Mouse (Mus musculus) heart, embryonic 15.5 days (tissue): ENCODE data around the gene Obscn. TPM values are rescaled to one million over a fixed set of nuclear protein-coding genes. Genes with fewer than 3 reads are reported as not detected.

Experiments used
- ATAC-seq: fragments of 200-750 bp; cut with Nextera tagmentation; replicated peaks from 2 replicates; pipeline ENCODE4 v1.8.0; 2017; ENCODE audit warnings: low read depth, moderate TSS enrichment; ENCODE audit not compliant: insufficient number of reproducible peaks, insufficient read depth, low FRiP score
- H3K27ac ChIP-seq: fragments of 300-500 bp; sonication (generic); 2 replicates; pipeline ENCODE4 v1.5.1; 2015; ENCODE audit warnings: mild to moderate bottlenecking, inconsistent platforms
- H3K27me3 ChIP-seq: fragments of 300-500 bp; sonication (generic); 2 replicates; pipeline ENCODE4 v1.6.1; 2015; ENCODE audit warnings: inconsistent platforms
- H3K36me3 ChIP-seq: fragments of 300-500 bp; sonication (generic); 2 replicates; pipeline ENCODE4 v1.6.1; 2015; ENCODE audit warnings: mild to moderate bottlenecking, inconsistent platforms
- H3K4me1 ChIP-seq: fragments of 300-500 bp; sonication (generic); replicated peaks from 2 replicates; pipeline ENCODE4 v1.6.1; 2015; ENCODE audit warnings: inconsistent platforms
- H3K4me2 ChIP-seq: fragments of 300-500 bp; sonication (generic); 2 replicates; pipeline ENCODE4 v1.6.1; 2015; ENCODE audit warnings: inconsistent platforms, mild to moderate bottlenecking, moderate library complexity
- H3K4me3 ChIP-seq: fragments of 300-500 bp; sonication (generic); 2 replicates; pipeline ENCODE4 v1.5.1; 2015; ENCODE audit warnings: mild to moderate bottlenecking, inconsistent platforms
- H3K9ac ChIP-seq: fragments of 300-500 bp; sonication (generic); 2 replicates; pipeline ENCODE4 v1.6.1; 2015; ENCODE audit warnings: mild to moderate bottlenecking, inconsistent platforms
- H3K9me3 ChIP-seq: fragments of 300-500 bp; sonication (generic); replicated peaks from 2 replicates; pipeline ENCODE4 v1.6.1; 2016; ENCODE audit warnings: inconsistent platforms
- WGBS: fragments of 180-500 bp; shearing (Covaris S2); methylation state at CpG from one replicate; pipeline ENCODE4 v1.1.7; 2015; ENCODE audit warnings: mixed read lengths; 5-methylcytosine and 5-hydroxymethylcytosine counted together
- polyA plus RNA-seq: library from polyadenylated mRNA; unstranded; fragments of >200 nt; fragmentation: Nextera tagmentation; extraction: Ambion mirVana; gene quantifications from 2 replicates; pipeline ENCODE4 v1.2.1, GENCODE M21; 2015

Obscn gene
- polyA plus RNA-seq, 1 experiment from 2014 or later: 65.2 TPM

GRCm38 (mm10) chr11:58995061-58995806 lies 141.0 kb downstream of the Obscn start:
- ATAC-seq: no peak
- peak overlapping the region; percentile 88; the same call in 1 of the 2 replicates for H3K27ac ChIP-seq
- H3K4me2 ChIP-seq: peak overlapping the region; percentile 54
- H3K36me3 ChIP-seq: peaks cover 4% of the 10 kb centered on the region; the same call in 1 of the 2 replicates
- H3K4me1 ChIP-seq: peaks cover 97% of the 10 kb centered on the region
- no peak overlapping the region for H3K4me3 ChIP-seq
- H3K9me3 ChIP-seq: no peaks in the 10 kb centered on the region
- no peak overlapping the region; the same call in 1 of the 2 replicates for H3K9ac ChIP-seq
- peaks cover 12% of the 10 kb centered on the region for H3K27me3 ChIP-seq
- 74% methylated on average over 9 of the region's 9 CpGs for WGBS

DNA sequence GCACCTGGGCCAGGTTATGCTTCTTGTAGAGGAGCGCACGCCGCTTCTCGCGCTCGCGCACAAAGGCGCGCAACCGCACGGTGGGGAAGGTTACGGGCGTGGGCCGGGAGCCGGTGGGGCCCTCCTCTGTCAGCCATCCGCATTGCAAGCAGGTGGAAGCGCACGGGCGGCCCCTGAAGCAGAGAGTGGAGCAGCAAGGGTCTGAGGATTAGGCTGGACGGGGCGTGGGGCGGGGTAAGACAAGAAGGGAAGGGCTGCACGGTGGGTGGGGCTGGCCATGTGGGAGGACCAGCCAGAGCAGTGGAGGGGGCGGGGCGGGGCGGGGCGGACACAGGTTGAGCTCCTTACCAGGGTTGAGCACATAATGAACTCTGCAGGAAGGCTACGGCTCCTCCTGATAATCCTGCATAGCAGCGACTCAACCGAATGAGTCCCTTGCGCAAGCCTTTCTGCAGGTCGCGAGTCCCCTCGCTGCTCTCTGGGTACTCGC lies 141.8 kb downstream of the Obscn start:
- Histone ChIP-seq H3K27ac (peak overlapping the region; percentile 88; the same call in 1 of the 2 replicates), H3K36me3 (peaks cover 10% of the 10 kb centered on the region; the same call in 1 of the 2 replicates), H3K4me1 (peaks cover 97% of the 10 kb centered on the region), H3K9ac (peak overlapping the region; percentile 11), H3K4me2 (peak overlapping the region; percentile 54), H3K9me3 (no peaks in the 10 kb centered on the region), H3K4me3 (peak overlapping the region; percentile 25), H3K27me3 (peaks cover 12% of the 10 kb centered on the region)
- peak; percentile 25; the same call in 1 of the 2 replicates for ATAC-seq
- 7% methylated on average over 35 of the region's 35 CpGs for WGBS

DNA sequence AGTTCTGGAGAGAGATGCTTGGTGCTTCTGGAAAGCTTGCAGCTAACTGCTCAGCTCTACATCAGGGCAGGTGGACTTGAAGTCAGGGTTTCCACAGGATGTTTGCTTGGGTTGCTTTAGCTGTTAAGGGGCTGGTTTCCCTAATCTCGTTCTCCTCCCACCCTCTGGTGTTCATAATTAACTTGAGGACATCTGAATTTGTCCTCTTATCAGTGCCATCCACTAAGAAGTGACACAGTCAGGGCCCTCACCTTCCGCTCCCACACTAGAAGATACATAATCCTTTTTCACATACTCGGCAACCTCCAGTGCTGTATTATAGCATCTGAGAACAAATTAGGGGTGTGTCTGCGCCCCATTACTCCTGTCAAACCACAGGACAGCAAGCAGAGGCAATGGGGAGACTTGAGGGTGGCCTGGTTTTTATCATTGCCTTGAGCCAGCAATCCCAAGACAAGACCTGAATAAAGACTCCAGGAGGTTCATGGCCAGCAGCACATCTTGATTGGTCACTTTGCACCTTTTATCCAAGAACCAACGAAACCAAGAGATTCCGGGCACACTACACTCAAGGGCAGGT lies 143.0 kb downstream of the Obscn start:
- Histone ChIP-seq H3K9ac (no peak overlapping the region), H3K36me3 (peaks cover 17% of the 10 kb centered on the region; the same call in 1 of the 2 replicates), H3K4me3 (no peak overlapping the region), H3K9me3 (no peaks in the 10 kb centered on the region), H3K27ac (peak overlapping the region; percentile 88), H3K4me2 (no peak overlapping the region), H3K27me3 (peaks cover 12% of the 10 kb centered on the region), H3K4me1 (peaks cover 96% of the 10 kb centered on the region)
- no peak for ATAC-seq
- WGBS: 61% methylated on average over 6 of the region's 6 CpGs

GRCm38 (mm10) chr11:58991911-58992310 lies 144.3 kb downstream of the Obscn start:
- no peak overlapping the region for H3K4me3 ChIP-seq
- no peaks in the 10 kb centered on the region for H3K9me3 ChIP-seq
- 75% methylated on average over 3 of the region's 3 CpGs for WGBS
- peaks cover 25% of the 10 kb centered on the region; the same call in 1 of the 2 replicates for H3K36me3 ChIP-seq
- ATAC-seq: no peak
- no peak overlapping the region for H3K9ac ChIP-seq
- peaks cover 96% of the 10 kb centered on the region for H3K4me1 ChIP-seq
- peak overlapping the region; percentile 88 for H3K27ac ChIP-seq
- H3K27me3 ChIP-seq: peaks cover 12% of the 10 kb centered on the region
- no peak overlapping the region for H3K4me2 ChIP-seq

DNA sequence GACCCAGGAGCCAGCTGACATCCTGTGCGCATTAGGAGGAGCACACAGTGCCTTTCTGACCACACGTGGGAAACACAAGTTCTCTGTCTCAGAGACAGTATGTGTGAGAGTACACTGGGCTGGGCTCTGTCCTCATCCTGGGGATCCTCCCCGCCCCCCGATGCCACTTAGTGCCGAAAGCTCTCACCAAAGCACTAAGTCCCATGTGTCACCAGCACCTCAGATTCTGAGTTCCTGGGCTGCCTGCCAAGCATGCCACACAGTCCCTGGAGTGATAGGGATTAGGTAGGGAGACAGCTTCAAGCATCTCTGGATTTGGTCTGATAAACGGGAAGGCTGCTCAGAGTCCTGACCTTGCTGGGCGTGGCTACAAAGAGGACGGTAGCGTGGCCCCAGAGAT lies 145.4 kb downstream of the Obscn start:
- Histone ChIP-seq H3K4me3 (no peak overlapping the region), H3K9ac (peak overlapping the region; percentile 40; the same call in 1 of the 2 replicates), H3K27me3 (peaks cover 12% of the 10 kb centered on the region), H3K9me3 (no peaks in the 10 kb centered on the region), H3K4me2 (peak overlapping the region; percentile 22), H3K36me3 (peaks cover 28% of the 10 kb centered on the region; the same call in 1 of the 2 replicates), H3K4me1 (peaks cover 96% of the 10 kb centered on the region), H3K27ac (peak overlapping the region; percentile 88)
- ATAC-seq: peak; percentile 82
- 40% methylated on average over 9 of the region's 9 CpGs for whole genome bisulfite sequencing

DNA sequence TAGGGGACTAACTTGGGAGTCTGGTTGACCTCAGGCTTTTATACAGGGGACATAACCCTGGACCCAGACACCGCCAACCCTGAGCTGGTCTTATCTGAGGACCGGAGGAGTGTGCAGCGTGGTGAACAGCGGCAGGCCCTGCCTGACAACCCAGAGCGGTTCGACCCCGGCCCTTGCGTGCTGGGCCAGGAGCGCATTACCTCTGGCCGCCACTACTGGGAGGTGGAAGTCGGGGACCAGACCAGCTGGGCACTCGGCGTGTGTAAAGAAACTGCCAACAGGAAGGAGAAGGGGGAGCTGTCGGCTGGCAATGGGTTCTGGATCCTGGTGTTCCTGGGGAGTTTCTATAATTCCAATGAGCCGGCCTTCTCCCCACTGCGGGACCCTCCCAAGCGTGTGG lies 146.1 kb downstream of the Obscn start:
- H3K36me3 ChIP-seq: peaks cover 34% of the 10 kb centered on the region; the same call in 1 of the 2 replicates
- peaks cover 10% of the 10 kb centered on the region for H3K27me3 ChIP-seq
- peak overlapping the region; percentile 88 for H3K27ac ChIP-seq
- WGBS: 64% methylated on average over 17 of the region's 17 CpGs
- peak overlapping the region; percentile 40; the same call in 1 of the 2 replicates for H3K9ac ChIP-seq
- H3K4me3 ChIP-seq: no peak overlapping the region
- H3K4me1 ChIP-seq: peaks cover 96% of the 10 kb centered on the region
- peak overlapping the region; percentile 22 for H3K4me2 ChIP-seq
- ATAC-seq: no peak
- H3K9me3 ChIP-seq: no peaks in the 10 kb centered on the region

DNA sequence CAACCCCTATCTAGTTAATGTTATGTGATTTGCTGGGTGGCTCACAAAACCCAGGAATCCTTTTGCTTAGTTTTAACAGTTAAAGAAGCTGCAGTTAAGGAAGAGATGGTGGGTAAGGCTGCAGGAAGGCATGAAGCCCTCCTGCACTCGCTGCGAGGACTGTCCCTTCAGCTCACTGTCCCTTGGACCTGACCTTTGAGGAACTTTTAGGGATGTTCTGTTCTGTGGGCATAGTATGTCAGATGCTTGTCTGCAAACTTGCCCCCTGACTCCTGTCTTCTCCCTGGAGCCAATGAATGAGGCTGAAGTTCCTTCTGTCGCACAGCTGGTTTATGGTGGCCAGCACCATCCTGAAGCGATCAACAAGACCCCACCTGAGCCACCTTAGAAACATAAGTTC lies 147.0 kb downstream of the Obscn start:
- peaks cover 96% of the 10 kb centered on the region for H3K4me1 ChIP-seq
- no peaks in the 10 kb centered on the region for H3K9me3 ChIP-seq
- H3K27ac ChIP-seq: peak overlapping the region; percentile 88
- no peak overlapping the region for H3K4me3 ChIP-seq
- ATAC-seq: no peak
- H3K4me2 ChIP-seq: no peak overlapping the region
- 95% methylated on average over 4 of the region's 4 CpGs for WGBS
- peaks cover 39% of the 10 kb centered on the region; the same call in 1 of the 2 replicates for H3K36me3 ChIP-seq
- H3K27me3 ChIP-seq: 0 out of 2 replicates have a peak, but pooled peaks cover 4% of the 10 kb centered on the region
- H3K9ac ChIP-seq: no peak overlapping the region

DNA sequence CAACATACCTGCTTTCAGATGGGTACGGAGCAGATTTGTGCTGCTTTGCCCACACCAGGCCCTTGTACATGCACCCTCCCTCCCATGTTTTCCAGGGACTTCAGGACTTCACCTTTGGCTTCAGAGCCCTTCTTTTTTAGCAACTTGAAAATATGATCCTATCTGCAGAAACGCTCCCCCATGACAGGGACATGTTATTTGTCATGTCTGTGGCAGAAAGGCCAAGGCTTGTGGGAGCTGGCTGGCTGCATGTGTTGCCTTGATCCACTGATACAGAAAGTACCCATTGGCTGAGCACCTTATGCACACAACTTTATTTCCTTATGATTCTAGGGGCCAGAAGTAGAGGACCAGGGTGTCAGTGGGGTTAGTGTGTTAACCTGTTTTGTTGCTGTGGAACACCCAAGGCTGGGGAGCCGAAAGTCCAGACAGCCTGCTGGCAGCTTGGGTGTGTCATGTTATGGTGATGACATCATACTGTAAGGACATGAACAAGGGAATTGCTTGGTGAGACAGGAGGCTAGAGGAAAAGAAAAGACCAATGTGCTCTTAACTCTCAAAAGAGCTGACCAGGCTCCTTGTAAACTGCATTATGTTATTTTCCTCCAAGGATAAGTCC lies 150.8 kb downstream of the Obscn start:
- no peak overlapping the region for H3K4me2 ChIP-seq
- WGBS: 58% methylated on average over 3 of the region's 3 CpGs
- no peaks in the 10 kb centered on the region for H3K9me3 ChIP-seq
- H3K27ac ChIP-seq: peak overlapping the region; percentile 92
- H3K4me3 ChIP-seq: no peak overlapping the region
- H3K9ac ChIP-seq: no peak overlapping the region
- no peak for ATAC-seq
- peaks cover 53% of the 10 kb centered on the region for H3K36me3 ChIP-seq
- peaks cover 93% of the 10 kb centered on the region for H3K4me1 ChIP-seq
- H3K27me3 ChIP-seq: no peaks in the 10 kb centered on the region

- Histone ChIP-seq H3K9ac (peak overlapping the region; percentile 29; the same call in 1 of the 2 replicates), H3K27me3 (no peaks in the 10 kb centered on the region), H3K36me3 (peaks cover 50% of the 10 kb centered on the region), H3K4me1 (peaks cover 93% of the 10 kb centered on the region), H3K27ac (peak overlapping the region; percentile 92), H3K4me2 (peak overlapping the region; percentile 24; the same call in 1 of the 2 replicates), H3K9me3 (no peaks in the 10 kb centered on the region), H3K4me3 (no peak overlapping the region)
- 81% methylated on average over 7 of the region's 7 CpGs for WGBS
- ATAC-seq: no peak
These were observed 151.5 kb downstream of the Obscn start for GRCm38 (mm10) chr11:58984657-58985056.

DNA sequence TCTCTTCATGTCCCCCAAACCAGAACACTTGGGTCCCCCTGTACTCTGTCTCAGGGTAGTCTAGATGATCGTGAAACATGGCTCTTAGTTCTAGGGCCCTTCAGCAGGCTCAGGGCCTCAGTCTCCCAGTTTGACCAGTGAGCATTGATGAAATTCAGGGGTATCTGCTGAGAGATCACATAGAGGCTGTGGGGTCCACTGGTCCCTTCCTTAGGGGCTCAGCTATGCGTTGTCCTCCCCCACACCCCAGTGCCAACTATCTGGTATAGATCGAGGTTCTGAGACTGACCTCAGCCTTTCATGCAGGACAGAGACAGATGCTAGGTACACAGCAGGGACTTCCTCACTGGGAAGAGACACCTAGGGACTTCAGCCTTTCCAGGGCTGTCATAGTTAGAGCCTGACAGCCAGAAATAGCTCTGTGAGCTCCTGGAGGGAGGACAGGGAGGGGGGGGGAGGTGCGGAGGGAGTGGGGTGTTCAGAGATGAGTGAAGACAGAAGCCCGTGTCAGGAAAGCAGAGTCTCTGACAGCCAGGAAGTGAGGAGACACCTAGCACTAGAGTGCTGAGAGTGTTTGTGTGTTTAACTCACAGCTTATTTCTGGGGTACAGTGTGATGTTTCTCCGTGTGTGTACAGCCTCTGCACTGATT lies 152.4 kb downstream of the Obscn start:
- 48% methylated on average over 6 of the region's 6 CpGs for WGBS
- H3K4me2 ChIP-seq: peak overlapping the region; percentile 42
- H3K4me1 ChIP-seq: peaks cover 94% of the 10 kb centered on the region
- H3K36me3 ChIP-seq: peaks cover 43% of the 10 kb centered on the region
- peak overlapping the region; percentile 37; the same call in 1 of the 2 replicates for H3K9ac ChIP-seq
- no peaks in the 10 kb centered on the region for H3K27me3 ChIP-seq
- H3K27ac ChIP-seq: peak overlapping the region; percentile 92
- H3K9me3 ChIP-seq: no peaks in the 10 kb centered on the region
- no peak overlapping the region for H3K4me3 ChIP-seq
- peak; percentile 79 for ATAC-seq
